Mouse (Mus musculus) embryonic stem cell, embryonic (primary cell): ENCODE results near the gene Gipc3.

ENCODE experiments used
- CTCF ChIA-PET, 4 experiments: fragments of 300-600 bp in 2 of 4; fragments of 350-600 bp in 2 of 4; sonication (Branson Sonifier 250); formaldehyde crosslinking; loops; one replicate each; lab custom pipeline; 2022; ENCODE audit warnings: inconsistent platforms in 2 of 4; lab: Charles Lee
- POLR2A ChIA-PET, 4 experiments: fragments of 300-600 bp in 2 of 4; fragments of 350-600 bp in 2 of 4; sonication (Branson Sonifier 250); formaldehyde crosslinking; loops; one replicate each; lab custom pipeline; 2022; ENCODE audit warnings: antibody characterized with exemption in 4 of 4, inconsistent platforms in 1 of 4; lab: Charles Lee

Gene Gipc3

GRCm38 (mm10) chr10:81342686-81343505 lies at the start of gene Gipc3:
Gene Gipc3, minus strand, starts transcription at chr10:81343266.
- ChIA-PET POLR2A (interaction anchor here (0.6 to 3.7 kb wide), 18 partner anchors 8 to 1175 kb away, joined by 3 to 21 read pairs (median 4); partner anchors contain the start of genes Pip5k1c (in 2 of the 4), 4930404N11Rik (in 1 of the 4), Cactin (in 1 of the 4) and Eef2 (in 1 of the 4)), CTCF (interaction anchor here (0.5 to 7.4 kb wide), 24 partner anchors 9 to 228 kb away, joined by 3 to 155 read pairs (median 4); partner anchors contain the start of genes Tjp3 (in 2 of the 4), Atcay (in 1 of the 4), Cactin (in 1 of the 4) and Pip5k1c (in 1 of the 4))

- ChIA-PET CTCF (interaction anchor here (0.5 to 4.9 kb wide), 19 partner anchors 8 to 961 kb away, joined by 3 to 75 read pairs (median 4); partner anchors contain the start of genes Dohh (in 2 of the 4), Gm48551 (in 2 of the 4), Fzr1 (in 1 of the 4) and Pip5k1c (in 1 of the 4)), POLR2A (interaction anchor here in 2 of 4 experiments (0.8 to 3.1 kb wide), 10 partner anchors 8 to 91 kb away, joined by 3 to 20 read pairs (median 3); partner anchors contain the start of genes Dohh (in 1 of the 2) and Gm48551 (in 1 of the 2))
Measured at GRCm38 (mm10) chr10:81392781-81393185, 49.7 kb upstream of the Gipc3 start, which contains the start of gene Smim24. Gene Smim24, plus strand, starts transcription at chr10:81393051.

DNA sequence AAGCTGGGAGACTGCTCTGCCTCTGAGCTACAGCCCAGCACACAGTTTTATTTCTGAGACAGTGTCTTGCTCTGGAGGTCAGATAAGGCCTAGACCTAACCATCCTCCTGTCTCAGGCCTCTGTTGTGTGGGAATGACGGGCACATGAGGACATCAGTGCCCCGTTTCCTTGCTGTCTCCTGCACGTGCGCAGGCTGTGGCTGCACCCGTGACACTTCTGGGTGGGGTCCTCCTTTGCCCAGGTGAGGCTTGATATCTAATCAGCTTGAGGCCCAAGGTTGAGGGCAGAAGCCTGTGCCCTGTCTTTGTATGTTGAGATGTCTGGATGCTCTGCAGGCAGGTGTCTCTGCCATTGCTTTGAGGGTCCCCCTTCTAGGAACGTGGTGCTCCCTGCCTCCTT lies 49.2 kb upstream of the Gipc3 start:
- ChIA-PET POLR2A (interaction anchor here in 2 of 4 experiments (0.8 to 3.1 kb wide), 6 partner anchors 8 to 34 kb away, joined by 3 to 20 read pairs (median 3); partner anchors contain the start of genes Dohh (in 1 of the 2) and Gm48551 (in 1 of the 2)), CTCF (interaction anchor here in 2 of 4 experiments (1.2 to 4.9 kb wide), 8 partner anchors 7 to 100 kb away, joined by 3 to 75 read pairs (median 6); partner anchors contain the start of genes Dohh (in 1 of the 2), Gm48551 (in 1 of the 2) and Pip5k1c (in 1 of the 2))

- POLR2A ChIA-PET: interaction anchor here (0.5 to 4.0 kb wide), 19 partner anchors 11 to 252 kb away, joined by 3 to 24 read pairs (median 4); partner anchors contain the start of genes Fzr1 (in 3 of the 4) and Pip5k1c (in 1 of the 4)
Measured at GRCm38 (mm10) chr10:81390678-81390965, 47.6 kb upstream of the Gipc3 start.

DNA sequence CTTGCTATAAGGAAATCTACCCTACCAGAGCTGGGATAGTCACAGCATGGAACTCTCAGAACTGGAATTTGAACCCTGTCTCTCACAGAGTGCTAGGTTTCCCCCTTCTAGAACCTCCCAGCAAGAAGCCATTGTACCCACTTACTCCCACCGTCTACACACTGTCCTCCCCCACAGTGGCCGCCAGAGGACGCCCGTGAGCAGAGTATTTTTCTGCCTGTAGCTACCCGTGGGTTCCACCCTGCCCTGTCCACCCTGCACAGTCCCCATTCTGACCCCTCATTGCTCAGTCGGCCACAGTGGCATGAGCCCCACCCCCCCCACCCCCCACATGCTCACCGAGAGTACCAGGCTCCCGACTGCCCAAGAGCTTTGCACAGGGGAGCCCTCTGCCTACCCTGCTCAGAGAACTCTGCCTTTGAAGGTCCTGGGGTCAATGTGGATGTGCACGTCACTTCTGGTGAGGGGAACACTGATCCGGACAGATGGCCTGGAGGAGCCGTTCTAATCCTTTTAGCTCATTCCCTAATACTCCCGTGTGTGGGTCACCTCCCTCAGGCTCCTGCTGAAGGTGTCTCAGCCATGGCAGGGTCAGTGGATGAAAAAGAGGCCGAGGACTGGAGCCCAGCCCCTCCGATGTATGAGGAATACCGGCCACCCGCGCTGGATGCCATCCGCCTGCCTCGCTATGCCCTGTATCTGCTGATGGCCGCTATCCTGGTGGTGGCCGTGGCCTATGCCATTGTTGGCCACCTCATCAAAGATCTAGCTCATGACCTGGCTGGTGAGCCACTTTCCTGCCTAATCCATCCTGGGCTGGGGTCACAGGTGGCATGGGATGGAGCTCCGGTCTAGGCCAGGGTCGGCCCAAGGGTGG lies 47.0 kb upstream of the Gipc3 start:
- ChIA-PET CTCF (interaction anchor here (0.5 to 4.9 kb wide), 69 partner anchors 9 to 467 kb away, joined by 3 to 75 read pairs (median 4); partner anchors contain the start of genes Fzr1 (in 2 of the 4), Hmg20b (in 2 of the 4), Ncln (in 2 of the 4) and Atcay (in 1 of the 4)), POLR2A (interaction anchor here (0.5 to 4.0 kb wide), 34 partner anchors 11 to 789 kb away, joined by 3 to 24 read pairs (median 4); partner anchors contain the start of genes Fzr1 (in 3 of the 4), Map2k2 (in 1 of the 4), Pip5k1c (in 1 of the 4) and Thop1 (in 1 of the 4))

More at GRCm38 (mm10) chr10:81390678-81390965, 47.6 kb upstream of the Gipc3 start:
- CTCF ChIA-PET: interaction anchor here (0.7 to 4.9 kb wide), 36 partner anchors 8 to 161 kb away, joined by 3 to 75 read pairs (median 6); partner anchors contain the start of genes Fzr1 (in 2 of the 4), Cactin (in 1 of the 4), Celf5 (in 1 of the 4) and Ncln (in 1 of the 4)

GRCm38 (mm10) chr10:81389373-81389772 lies 46.3 kb upstream of the Gipc3 start:
- ChIA-PET CTCF (interaction anchor here (0.5 to 4.9 kb wide), 48 partner anchors 9 to 371 kb away, joined by 3 to 75 read pairs (median 5); partner anchors contain the start of genes Hmg20b (in 2 of the 4), Atcay (in 1 of the 4), Cactin (in 1 of the 4) and Celf5 (in 1 of the 4)), POLR2A (interaction anchor here in 3 of 4 experiments (0.7 to 4.0 kb wide), 20 partner anchors 10 to 284 kb away, joined by 3 to 24 read pairs (median 4); partner anchors contain the start of genes Fzr1 (in 2 of the 3), Map2k2 (in 1 of the 3) and Pip5k1c (in 1 of the 3))

DNA sequence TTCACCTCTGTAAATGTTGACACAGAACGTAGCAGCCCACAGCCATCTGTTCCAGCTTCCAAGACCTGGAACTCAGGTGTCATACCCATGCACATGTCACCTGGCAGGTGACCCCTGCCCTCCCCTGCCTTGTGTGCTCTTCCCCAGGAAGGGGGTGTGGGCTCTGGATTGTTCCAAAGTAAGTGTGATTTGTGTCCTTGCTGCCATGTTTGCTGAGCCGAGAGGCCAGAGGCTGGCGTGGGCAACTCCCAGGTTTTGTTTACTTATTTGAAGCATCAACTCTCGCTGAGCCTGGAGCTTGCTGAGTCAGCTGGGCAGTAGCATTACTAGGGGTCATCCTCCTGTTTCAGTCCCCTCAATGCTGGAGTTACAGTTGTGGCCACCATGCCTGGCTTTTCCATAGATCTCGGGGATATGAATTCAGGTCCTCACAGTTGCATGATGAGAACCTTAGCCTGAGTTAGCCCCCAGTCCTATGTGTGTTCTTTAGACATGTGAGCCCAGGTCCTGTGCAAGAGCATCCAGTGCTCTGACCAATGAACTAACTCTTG lies 45.5 kb upstream of the Gipc3 start, which contains the start of gene Gm48552:
Gene Gm48552 (plus strand): TSS at position 501 of the 551 bp plus-strand sequence.
- POLR2A ChIA-PET: interaction anchor here in 1 of 4 experiments (1.8 to 4.0 kb wide), 4 partner anchors 10 to 76 kb away, joined by 6 to 24 read pairs (median 15); partner anchors contain the start of gene Fzr1
- CTCF ChIA-PET: interaction anchor here in 2 of 4 experiments (0.5 to 4.9 kb wide), 8 partner anchors 10 to 370 kb away, joined by 4 to 75 read pairs (median 14); partner anchors contain the start of gene Fzr1 (in 1 of the 2)

DNA sequence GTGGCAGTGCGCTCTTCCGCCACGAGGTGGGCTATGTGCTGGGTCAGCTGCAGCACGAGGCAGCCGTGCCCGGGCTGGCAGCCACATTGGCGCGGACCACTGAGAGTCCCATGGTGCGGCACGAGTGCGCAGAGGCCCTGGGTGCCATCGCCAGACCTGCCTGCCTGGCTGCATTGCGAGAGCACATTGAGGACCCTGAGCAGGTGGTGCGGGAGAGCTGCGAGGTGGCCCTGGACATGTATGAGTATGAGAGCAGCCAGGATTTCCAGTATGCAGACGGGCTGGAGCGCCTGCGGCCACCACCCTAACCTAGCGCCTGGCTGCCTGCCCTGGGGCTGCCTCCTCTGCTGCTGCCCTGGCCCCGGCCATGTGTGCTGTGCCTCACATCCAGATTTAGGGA lies 44.6 kb upstream of the Gipc3 start:
- ChIA-PET POLR2A (interaction anchor here in 2 of 4 experiments (1.4 to 4.0 kb wide), 4 partner anchors 9 to 42 kb away, joined by 3 to 24 read pairs (median 15); partner anchors contain the start of gene Fzr1 (in 1 of the 2)), CTCF (interaction anchor here in 1 of 4 experiments (1.0 to 3.2 kb wide), 2 partner anchors 17 to 165 kb away, joined by 3 to 13 read pairs; no protein-coding TSS in a partner anchor)

DNA sequence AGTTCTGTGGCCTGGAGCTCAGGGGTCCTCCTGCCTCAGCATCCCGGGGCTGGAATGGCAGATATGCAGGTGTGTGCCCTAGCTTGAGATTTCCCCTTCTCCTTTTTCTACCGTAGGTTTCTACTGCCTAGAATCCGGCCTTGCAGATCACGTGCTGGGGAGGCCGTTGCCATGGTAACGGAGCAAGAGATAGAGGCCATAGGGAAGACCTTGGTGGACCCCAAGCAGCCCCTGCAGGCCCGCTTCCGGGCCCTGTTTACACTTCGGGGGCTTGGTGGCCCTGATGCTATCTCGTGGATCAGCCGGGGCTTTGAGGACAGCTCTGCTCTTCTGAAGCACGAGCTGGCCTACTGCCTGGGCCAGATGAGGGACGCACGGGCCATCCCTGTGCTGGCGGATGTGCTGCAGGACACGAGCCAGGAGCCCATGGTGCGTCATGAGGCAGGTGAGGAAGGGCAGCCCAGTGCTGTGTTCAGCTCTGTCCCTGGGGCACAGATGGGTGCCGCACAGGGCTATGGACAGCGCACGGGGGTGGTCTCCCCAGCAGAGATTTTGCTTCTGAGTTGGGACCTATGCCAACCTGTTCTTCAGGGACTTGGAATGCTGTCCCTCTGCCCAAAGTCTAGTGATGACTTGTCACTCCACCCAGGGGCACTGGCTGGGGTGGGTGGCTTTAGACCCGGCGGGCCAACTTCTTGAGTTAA lies 42.7 kb upstream of the Gipc3 start:
- ChIA-PET CTCF (interaction anchor here (0.5 to 3.2 kb wide), 11 partner anchors 7 to 162 kb away, joined by 3 to 13 read pairs (median 3); partner anchors contain the start of genes Celf5 (in 2 of the 4), Smim24 (in 2 of the 4) and Pip5k1c (in 1 of the 4)), POLR2A (interaction anchor here in 3 of 4 experiments (0.7 to 3.4 kb wide), 23 partner anchors 9 to 209 kb away, joined by 3 to 21 read pairs (median 5); partner anchors contain the start of genes 4930404N11Rik (in 1 of the 3), Cactin (in 1 of the 3), Eef2 (in 1 of the 3) and Ncln (in 1 of the 3))

- CTCF ChIA-PET: interaction anchor here (0.6 to 1.7 kb wide), 13 partner anchors 9 to 167 kb away, joined by 3 to 8 read pairs (median 4); partner anchors contain the start of genes Smim24 (in 2 of the 4) and Tjp3 (in 1 of the 4)
- POLR2A ChIA-PET: interaction anchor here (0.6 to 3.4 kb wide), 48 partner anchors 8 to 424 kb away, joined by 3 to 21 read pairs (median 4); partner anchors contain the start of genes 4930404N11Rik (in 3 of the 4), Cactin (in 3 of the 4), Eef2 (in 2 of the 4) and Pip5k1c (in 2 of the 4)
Measured at GRCm38 (mm10) chr10:81384605-81384982, 41.5 kb upstream of the Gipc3 start.

GRCm38 (mm10) chr10:81383802-81384604 lies 40.9 kb upstream of the Gipc3 start, which contains the start of the genes Dohh and Gm48551:
Gene Dohh, plus strand, starts transcription at chr10:81384428.
Gene Gm48551, plus strand, starts transcription at chr10:81384466.
- POLR2A ChIA-PET: interaction anchor here (0.6 to 3.4 kb wide), 57 partner anchors 9 to 942 kb away, joined by 3 to 21 read pairs (median 3); partner anchors contain the start of genes 4930404N11Rik (in 3 of the 4), Cactin (in 3 of the 4), Eef2 (in 2 of the 4) and Pip5k1c (in 2 of the 4)
- CTCF ChIA-PET: interaction anchor here (0.6 to 1.7 kb wide), 14 partner anchors 9 to 168 kb away, joined by 3 to 8 read pairs (median 4); partner anchors contain the start of genes Smim24 (in 2 of the 4) and Tjp3 (in 1 of the 4)

- ChIA-PET CTCF (interaction anchor here in 2 of 4 experiments (0.8 to 2.0 kb wide), 4 partner anchors 32 to 170 kb away, joined by 3 to 5 read pairs (median 3); partner anchors contain the start of gene Hmg20b (in 1 of the 2)), POLR2A (interaction anchor here in 2 of 4 experiments (0.6 to 1.3 kb wide), 6 partner anchors 11 to 706 kb away, joined by 3 to 4 read pairs (median 3); partner anchors contain the start of gene Smim24 (in 1 of the 2))
Measured at GRCm38 (mm10) chr10:81382039-81382438, 39.0 kb upstream of the Gipc3 start.

DNA sequence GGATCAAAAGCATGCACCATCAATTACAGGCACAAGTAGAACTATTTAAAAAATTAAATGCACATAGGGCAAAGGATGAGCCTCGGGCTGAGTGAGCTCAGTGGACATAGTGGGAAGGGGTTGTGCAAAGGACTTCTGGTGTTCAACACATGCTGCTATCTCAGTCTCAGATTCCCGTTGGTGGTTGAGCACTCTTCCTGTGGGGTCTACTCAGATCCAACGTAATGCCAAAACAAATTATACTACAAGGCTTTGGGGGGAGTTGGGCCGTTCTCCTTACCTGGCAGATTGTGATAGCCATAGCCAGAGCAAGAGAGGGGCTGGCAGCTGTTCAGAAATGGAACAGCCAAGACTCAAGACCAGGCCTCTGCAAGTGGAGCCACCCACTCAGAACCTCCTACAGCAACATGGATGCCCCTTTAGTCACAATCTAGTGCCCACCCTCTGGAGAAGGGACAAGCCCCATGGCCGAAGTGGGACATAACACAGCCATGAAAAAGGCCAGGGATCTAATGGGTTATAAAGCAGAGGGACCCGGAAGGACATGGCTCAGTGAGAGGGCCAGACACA lies 36.8 kb upstream of the Gipc3 start:
- CTCF ChIA-PET: interaction anchor here in 1 of 4 experiments (2.1 kb wide), 1 partner anchor 10 kb away, joined by 16 read pairs; the partner anchor contains the start of gene Gm48552

More for the DNA sequence above, 36.8 kb upstream of the Gipc3 start:
- POLR2A ChIA-PET: interaction anchor here in 3 of 4 experiments (0.6 to 8.9 kb wide), 18 partner anchors 8 to 254 kb away, joined by 3 to 87 read pairs (median 8); partner anchors contain the start of genes 4930404N11Rik (in 3 of the 3), Cactin (in 1 of the 3), Gm48552 (in 1 of the 3) and Hmg20b (in 1 of the 3)
